Mouse (Mus musculus) adrenal gland, adult 18-20 months (tissue): Measurements from ENCODE around the gene Ciita. TPM values are rescaled to one million over a fixed set of nuclear protein-coding genes. Genes with fewer than 3 reads are reported as not detected.

Source experiments
- DNase-seq, 2 experiments: peaks; one replicate each; pipeline ENCODE4 v3.0.0; 2021 to 2022; ENCODE audit warnings: low spot score in 2 of 2
- total RNA-seq, 2 experiments: library from RNA; stranded (reverse); gene quantifications; 1 replicate in 1 of 2; 2 replicates in 1 of 2; pipeline ENCODE4 v1.2.3; 2021

Ciita gene
- total RNA-seq, 2 experiments from 2014 or later, result 1.6 to 6.6 TPM

GRCm38 (mm10) chr16:10515953-10516572 is 36.2 kb downstream of the Ciita start:
- DNase-seq, result no peak

- no peak for DNase-seq
These were observed 38.2 kb downstream of the Ciita start for GRCm38 (mm10) chr16:10518030-10518429.

GRCm38 (mm10) chr16:10520908-10521614 is 41.2 kb downstream of the Ciita start:
- DNase-seq, result peak; percentile 72

- peak; percentile 64 to 68 for DNase-seq
These were observed 43.0 kb downstream of the Ciita start for GRCm38 (mm10) chr16:10522811-10523210.

GRCm38 (mm10) chr16:10523650-10524049 is 43.8 kb downstream of the Ciita start:
- no peak for DNase-seq

- no peak for DNase-seq
These were observed 45.2 kb downstream of the Ciita start for GRCm38 (mm10) chr16:10524866-10525609.

- DNase-seq, result no peak
These were observed 45.7 kb downstream of the Ciita start for GRCm38 (mm10) chr16:10525610-10525980.

GRCm38 (mm10) chr16:10527046-10527644 is 47.3 kb downstream of the Ciita start:
- no peak for DNase-seq

- no peak for DNase-seq
These were observed 48.5 kb downstream of the Ciita start for GRCm38 (mm10) chr16:10528382-10528781.

- DNase-seq, result no peak
These were observed 50.3 kb downstream of the Ciita start for GRCm38 (mm10) chr16:10530179-10530578.

GRCm38 (mm10) chr16:10533781-10534180 is 53.9 kb downstream of the Ciita start:
- no peak for DNase-seq

GRCm38 (mm10) chr16:10534567-10534966 is 54.7 kb downstream of the Ciita start:
- no peak for DNase-seq

- no peak for DNase-seq
These were observed 56.5 kb downstream of the Ciita start for GRCm38 (mm10) chr16:10536323-10536722.

GRCm38 (mm10) chr16:10536961-10537360 is 57.1 kb downstream of the Ciita start:
- DNase-seq, result no peak

GRCm38 (mm10) chr16:10540763-10541597 is 61.1 kb downstream of the Ciita start:
- no peak for DNase-seq

- DNase-seq, result no peak
These were observed 61.7 kb downstream of the Ciita start for GRCm38 (mm10) chr16:10541598-10541930.

GRCm38 (mm10) chr16:10542266-10542665 is 62.4 kb downstream of the Ciita start:
- DNase-seq, result peak in 1 of 2 experiments; percentile 35

- peak; percentile 90 to 91 for DNase-seq
These were observed 63.0 kb downstream of the Ciita start, which contains the start of gene Dexi for GRCm38 (mm10) chr16:10542698-10543365. Gene Dexi, minus strand, starts transcription at chr16:10543054.

GRCm38 (mm10) chr16:10544995-10545622 is 65.2 kb downstream of the Ciita start, which contains the start of gene Clec16a:
Gene Clec16a, plus strand, starts transcription at chr16:10545339.
- peak; percentile 88 to 92 for DNase-seq

GRCm38 (mm10) chr16:10546865-10547264 is 67.0 kb downstream of the Ciita start:
- no peak for DNase-seq
